Mouse (Mus musculus) CD4-positive naive resting alpha-beta T cell, adult 76 days (primary cell): ENCODE measurements around the gene Ttc1. TPM values are rescaled to one million over a fixed set of nuclear protein-coding genes. Genes with fewer than 3 reads are reported as not detected.

Source experiments
- total RNA-seq: library from RNA; stranded (reverse); gene quantifications from one replicate; pipeline ENCODE4 v1.2.4, GENCODE M21; 2023

The Ttc1 gene
- 42.7 TPM for total RNA-seq

GRCm38 (mm10) chr11:43747233-43748226 is at the start of gene Ttc1:
TSS of gene Ttc1 (minus strand) at chr11:43748008.

GRCm38 (mm10) chr11:43681472-43682414 is 66.1 kb downstream of the Ttc1 start, which contains the start of gene Pwwp2a:
TSS of gene Pwwp2a (plus strand) at chr11:43681998.

Other genes with a start within 250 kb of the Ttc1 start
- 1.3 TPM for gene Ccnjl, start 219.2 kb downstream of the Ttc1 start, total RNA-seq
- not detected for gene 4933415A04Rik, start 161.0 kb downstream of the Ttc1 start, total RNA-seq
- gene Fabp6, start 146.5 kb downstream of the Ttc1 start, total RNA-seq = not detected
- 66.5 TPM for gene Pwwp2a, start 66.0 kb downstream of the Ttc1 start, total RNA-seq
- gene Adra1b, start 153.2 kb upstream of the Ttc1 start, total RNA-seq = not detected